Mouse (Mus musculus) neural tube, embryonic 14.5 days (tissue): ENCODE results near the gene Serpind1. TPM values are rescaled to one million over a fixed set of nuclear protein-coding genes. Genes with fewer than 3 reads are reported as not detected.

ENCODE experiments used
- ATAC-seq: fragments of 200-750 bp; cut with Nextera tagmentation; 2 replicates; pipeline ENCODE4 v1.8.0; 2017; ENCODE audit warnings: low read depth, mild to moderate bottlenecking, moderate TSS enrichment, moderate library complexity
- H3K27ac ChIP-seq: fragments of 300-500 bp; sonication (generic); 2 replicates; pipeline ENCODE4 v1.5.1; 2014; ENCODE audit warnings: low read depth, mild to moderate bottlenecking, control low read depth, low read length, moderate library complexity, mixed read lengths
- H3K27me3 ChIP-seq: fragments of 300-500 bp; sonication (generic); 2 replicates; pipeline ENCODE4 v1.6.1; 2014; ENCODE audit warnings: low read length; ENCODE audit not compliant: control insufficient read depth, insufficient read depth
- H3K36me3 ChIP-seq: fragments of 300-500 bp; sonication (generic); 2 replicates; pipeline ENCODE4 v1.6.1; 2014; ENCODE audit warnings: low read length, mixed read lengths; ENCODE audit not compliant: control insufficient read depth, insufficient read depth
- H3K4me1 ChIP-seq: fragments of 300-500 bp; sonication (generic); 2 replicates; pipeline ENCODE4 v1.6.1; 2014; ENCODE audit warnings: low read length; ENCODE audit not compliant: control insufficient read depth, insufficient read depth
- H3K4me2 ChIP-seq: fragments of 300-500 bp; sonication (generic); 2 replicates; pipeline ENCODE4 v1.6.1; 2014; ENCODE audit warnings: mild to moderate bottlenecking, low read depth, low read length, control low read depth
- H3K4me3 ChIP-seq: fragments of 300-500 bp; sonication (generic); 2 replicates; pipeline ENCODE4 v1.5.1; 2014; ENCODE audit warnings: low read depth, low read length, control low read depth, mixed read lengths
- H3K9ac ChIP-seq: fragments of 300-500 bp; sonication (generic); replicated peaks from 2 replicates; pipeline ENCODE4 v1.6.1; 2014; ENCODE audit warnings: low read depth, mild to moderate bottlenecking, control low read depth, low read length, mixed read lengths
- H3K9me3 ChIP-seq: fragments of 300-500 bp; sonication (generic); 2 replicates; pipeline ENCODE4 v1.6.1; 2016; ENCODE audit warnings: low read length; ENCODE audit not compliant: control insufficient read depth
- WGBS: fragments of 180-500 bp; shearing (Covaris S2); extraction: QIAGEN DNeasy Blood & Tissue Kit; methylation state at CpG from one replicate; pipeline ENCODE4 v1.1.7; 2014; 5-methylcytosine and 5-hydroxymethylcytosine counted together
- polyA plus RNA-seq: library from polyadenylated mRNA; unstranded; fragments of >200 nt; fragmentation: Nextera tagmentation; extraction: Ambion mirVana; gene quantifications from 2 replicates; pipeline ENCODE4 v1.2.1, GENCODE M21; 2014

Serpind1 gene
- polyA plus RNA-seq, 1 experiment from 2014 or later: 0.83 TPM

DNA sequence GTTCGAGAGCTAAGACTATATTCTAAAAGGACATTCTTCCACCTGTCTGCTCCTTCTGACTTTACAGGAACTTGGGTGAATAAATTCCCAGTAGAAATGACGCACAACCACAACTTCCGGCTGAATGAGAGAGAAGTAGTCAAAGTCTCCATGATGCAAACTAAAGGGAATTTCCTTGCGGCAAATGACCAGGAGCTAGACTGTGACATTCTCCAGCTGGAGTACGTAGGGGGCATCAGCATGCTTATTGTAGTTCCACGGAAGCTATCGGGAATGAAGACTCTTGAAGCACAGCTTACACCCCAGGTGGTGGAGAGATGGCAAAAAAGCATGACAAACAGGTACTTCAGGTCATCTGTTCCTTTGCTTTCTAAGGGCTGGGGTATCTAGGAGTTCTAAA is 8.5 kb downstream of the Serpind1 start:
- H3K4me1 ChIP-seq: no peaks in the 10 kb centered on the region
- H3K27ac ChIP-seq: no peak overlapping the region
- H3K4me2 ChIP-seq: no peak overlapping the region
- ATAC-seq: no peak
- no peaks in the 10 kb centered on the region for H3K9me3 ChIP-seq
- WGBS: 94% methylated on average over 7 of the region's 7 CpGs
- no peaks in the 10 kb centered on the region for H3K27me3 ChIP-seq
- H3K4me3 ChIP-seq: no peak overlapping the region
- no peak overlapping the region for H3K9ac ChIP-seq
- peaks cover 21% of the 10 kb centered on the region for H3K36me3 ChIP-seq

DNA sequence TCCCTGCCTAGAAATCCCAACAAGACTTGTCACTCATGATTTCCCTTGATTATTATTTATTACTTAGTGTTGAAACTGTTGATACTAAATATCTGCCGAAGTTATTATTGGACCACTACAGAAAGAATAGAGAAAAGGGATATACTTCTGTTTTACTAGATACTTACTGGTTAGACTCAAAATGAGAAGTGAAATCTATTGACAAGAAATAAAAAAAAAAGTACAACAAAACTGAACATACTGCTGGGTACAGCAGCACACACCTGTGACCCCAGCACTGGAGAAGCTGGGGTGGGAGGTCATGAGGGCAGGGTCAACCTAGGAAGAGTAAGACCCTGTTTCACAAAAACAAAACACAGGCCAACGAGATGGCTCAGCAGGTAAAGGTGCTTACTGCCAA is 9.5 kb downstream of the Serpind1 start:
- H3K4me1 ChIP-seq: no peaks in the 10 kb centered on the region
- no peaks in the 10 kb centered on the region for H3K27me3 ChIP-seq
- no peak for ATAC-seq
- no peak overlapping the region for H3K4me3 ChIP-seq
- peaks cover 21% of the 10 kb centered on the region for H3K36me3 ChIP-seq
- H3K4me2 ChIP-seq: no peak overlapping the region
- H3K9ac ChIP-seq: no peak overlapping the region
- WGBS: 93% methylated on average over 2 of the region's 2 CpGs
- no peak overlapping the region for H3K27ac ChIP-seq
- H3K9me3 ChIP-seq: no peaks in the 10 kb centered on the region

DNA sequence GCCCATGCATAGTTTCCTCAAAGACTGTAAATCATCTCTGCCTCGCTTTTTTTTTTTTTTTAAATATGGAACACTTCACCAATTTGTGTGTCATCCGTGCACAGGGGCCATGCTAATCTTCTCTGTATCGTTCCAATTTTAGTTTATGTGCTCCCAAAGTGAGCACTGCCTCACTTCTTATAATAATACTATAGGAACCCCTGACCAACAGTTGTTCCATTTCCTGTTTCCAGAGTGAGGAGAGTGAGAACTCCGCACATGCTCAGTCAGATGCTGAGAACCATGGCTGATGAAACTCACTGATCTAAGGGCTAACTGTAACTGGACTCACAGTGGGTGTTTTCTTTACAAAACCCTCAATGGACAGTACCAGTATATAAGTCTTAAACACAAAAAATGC is 10.7 kb downstream of the Serpind1 start:
- H3K27ac ChIP-seq: no peak overlapping the region
- 91% methylated on average over 4 of the region's 4 CpGs for WGBS
- no peak overlapping the region for H3K9ac ChIP-seq
- no peaks in the 10 kb centered on the region for H3K27me3 ChIP-seq
- H3K4me1 ChIP-seq: no peaks in the 10 kb centered on the region
- H3K4me3 ChIP-seq: no peak overlapping the region
- no peak overlapping the region for H3K4me2 ChIP-seq
- no peak for ATAC-seq
- no peaks in the 10 kb centered on the region for H3K9me3 ChIP-seq
- peaks cover 20% of the 10 kb centered on the region for H3K36me3 ChIP-seq

DNA sequence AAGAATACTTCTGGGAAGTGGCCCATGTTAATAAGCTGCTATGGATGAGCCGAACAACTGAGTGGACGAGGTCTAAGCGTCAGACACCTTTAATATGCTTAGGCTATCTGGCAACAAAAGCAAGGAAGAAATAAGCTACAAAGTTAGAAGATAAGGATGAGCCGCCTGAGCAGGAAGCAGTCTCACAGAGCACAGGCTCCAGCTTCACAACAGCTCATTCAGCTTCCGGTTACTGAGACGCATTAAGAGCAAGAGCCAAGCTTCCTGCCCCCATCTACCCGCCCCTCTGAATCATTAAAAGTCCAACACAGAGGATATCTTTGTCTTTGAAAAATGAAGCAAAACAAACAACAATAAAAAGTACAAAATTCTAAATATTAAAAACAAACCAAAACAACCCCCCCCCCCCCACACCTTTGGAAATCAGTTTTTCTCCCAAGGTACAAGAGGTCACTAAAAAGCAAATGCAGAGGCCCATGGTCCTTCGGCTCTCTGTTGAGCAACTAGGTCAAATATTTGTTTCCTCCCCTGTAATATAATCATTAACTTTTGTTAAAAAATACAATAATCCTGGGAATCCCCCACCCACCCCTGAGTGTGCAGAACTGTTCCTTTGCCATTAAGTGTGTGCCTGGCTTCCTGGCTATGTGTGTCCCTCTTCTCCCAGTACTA is 14.1 kb downstream of the Serpind1 start:
- Histone ChIP-seq H3K27ac (no peak overlapping the region), H3K4me3 (no peak overlapping the region), H3K27me3 (no peaks in the 10 kb centered on the region), H3K4me1 (no peaks in the 10 kb centered on the region), H3K4me2 (no peak overlapping the region), H3K36me3 (peaks cover 39% of the 10 kb centered on the region), H3K9ac (no peak overlapping the region), H3K9me3 (no peaks in the 10 kb centered on the region)
- 86% methylated on average over 8 of the region's 8 CpGs for WGBS
- no peak for ATAC-seq

DNA sequence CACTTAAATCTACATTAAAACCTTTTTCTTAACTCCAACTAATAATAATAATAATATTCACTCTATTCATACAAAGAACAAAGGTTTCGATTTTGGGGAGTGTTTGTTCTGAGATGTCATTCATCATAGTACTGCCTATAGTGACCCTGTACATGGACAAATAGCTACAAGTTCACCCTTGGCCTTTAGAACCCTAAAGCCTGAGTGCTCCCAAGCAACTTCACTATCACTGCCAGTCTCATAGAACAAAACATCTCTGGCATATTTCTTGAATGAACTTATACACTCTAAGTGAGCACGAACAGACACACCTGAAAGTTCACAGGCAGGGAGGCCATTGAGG is 14.6 kb downstream of the Serpind1 start:
- H3K9ac ChIP-seq: no peak overlapping the region
- 92% methylated on average over 2 of the region's 2 CpGs for WGBS
- no peaks in the 10 kb centered on the region for H3K27me3 ChIP-seq
- ATAC-seq: no peak
- no peak overlapping the region for H3K4me3 ChIP-seq
- no peaks in the 10 kb centered on the region for H3K4me1 ChIP-seq
- no peak overlapping the region for H3K27ac ChIP-seq
- H3K4me2 ChIP-seq: no peak overlapping the region
- peaks cover 43% of the 10 kb centered on the region for H3K36me3 ChIP-seq
- no peaks in the 10 kb centered on the region for H3K9me3 ChIP-seq

DNA sequence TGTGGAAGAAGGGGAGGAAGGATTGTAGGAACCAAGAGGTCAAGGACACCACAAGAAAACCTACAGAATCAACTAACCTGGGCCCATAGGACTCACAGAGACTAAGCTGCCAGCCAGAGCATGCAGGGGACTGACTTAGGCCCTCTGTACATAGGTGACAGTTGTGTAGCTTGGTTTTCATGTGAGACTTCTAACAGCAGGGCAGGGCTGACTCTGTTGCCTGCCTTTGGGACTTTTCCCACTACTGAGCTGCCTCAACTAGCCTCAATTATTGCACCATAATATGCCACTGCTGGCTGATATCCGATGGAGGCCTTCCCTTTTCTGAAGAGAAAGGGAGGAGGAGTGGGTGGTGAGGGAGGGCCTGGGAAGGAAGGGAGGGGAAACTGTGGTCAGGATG is 15.6 kb downstream of the Serpind1 start:
- no peak overlapping the region for H3K27ac ChIP-seq
- no peaks in the 10 kb centered on the region for H3K9me3 ChIP-seq
- no peak for ATAC-seq
- no peak overlapping the region for H3K4me3 ChIP-seq
- no peaks in the 10 kb centered on the region for H3K27me3 ChIP-seq
- H3K4me2 ChIP-seq: no peak overlapping the region
- WGBS: 82% methylated on average over 1 of the region's 1 CpGs
- H3K36me3 ChIP-seq: peaks cover 48% of the 10 kb centered on the region
- no peak overlapping the region for H3K9ac ChIP-seq
- H3K4me1 ChIP-seq: no peaks in the 10 kb centered on the region

DNA sequence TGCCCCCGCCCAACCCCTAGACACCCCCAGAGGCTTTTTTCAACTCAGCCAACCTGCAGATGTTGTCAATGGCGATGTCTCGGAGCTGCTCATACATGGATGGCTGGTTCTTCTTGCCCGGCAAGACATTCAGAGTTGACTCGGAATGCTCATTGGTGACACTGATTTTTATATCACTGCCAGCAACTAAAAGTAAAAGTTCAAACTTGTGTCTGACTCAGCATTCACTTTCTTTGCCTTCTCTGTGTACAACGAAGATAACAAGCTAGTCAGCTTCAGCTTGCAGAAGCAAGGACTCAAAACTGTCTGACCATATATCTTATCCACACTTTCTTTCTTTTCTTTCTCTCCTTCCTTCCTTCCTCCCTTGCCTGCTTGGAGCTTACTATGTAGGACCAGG is 24.9 kb downstream of the Serpind1 start:
- no peak for ATAC-seq
- 95% methylated on average over 6 of the region's 6 CpGs for WGBS
- H3K27me3 ChIP-seq: no peaks in the 10 kb centered on the region
- H3K4me2 ChIP-seq: no peak overlapping the region
- no peaks in the 10 kb centered on the region for H3K9me3 ChIP-seq
- no peak overlapping the region for H3K4me3 ChIP-seq
- no peak overlapping the region for H3K9ac ChIP-seq
- H3K36me3 ChIP-seq: peaks cover 55% of the 10 kb centered on the region
- H3K4me1 ChIP-seq: no peaks in the 10 kb centered on the region
- no peak overlapping the region for H3K27ac ChIP-seq

DNA sequence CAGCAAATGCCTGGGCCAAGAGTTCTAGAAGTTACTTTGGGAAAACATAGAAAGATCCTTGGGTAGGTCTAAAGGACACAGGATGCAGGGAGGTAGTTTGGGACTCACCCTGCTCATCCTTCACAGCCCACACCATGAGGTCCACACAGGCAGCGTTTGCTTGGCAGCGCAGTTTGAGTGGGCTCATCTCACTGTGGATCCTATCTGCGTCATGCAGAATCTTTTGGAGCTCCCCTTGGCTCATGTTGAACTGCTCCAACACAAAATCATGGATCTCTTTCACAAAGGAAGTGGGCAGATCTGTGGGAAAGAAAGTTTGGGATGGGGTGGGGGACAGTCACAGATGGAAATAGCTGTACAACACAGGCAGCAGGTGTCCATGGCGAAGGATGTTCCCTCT is 27.6 kb downstream of the Serpind1 start:
- no peak overlapping the region for H3K4me3 ChIP-seq
- no peaks in the 10 kb centered on the region for H3K9me3 ChIP-seq
- H3K9ac ChIP-seq: no peak overlapping the region

DNA sequence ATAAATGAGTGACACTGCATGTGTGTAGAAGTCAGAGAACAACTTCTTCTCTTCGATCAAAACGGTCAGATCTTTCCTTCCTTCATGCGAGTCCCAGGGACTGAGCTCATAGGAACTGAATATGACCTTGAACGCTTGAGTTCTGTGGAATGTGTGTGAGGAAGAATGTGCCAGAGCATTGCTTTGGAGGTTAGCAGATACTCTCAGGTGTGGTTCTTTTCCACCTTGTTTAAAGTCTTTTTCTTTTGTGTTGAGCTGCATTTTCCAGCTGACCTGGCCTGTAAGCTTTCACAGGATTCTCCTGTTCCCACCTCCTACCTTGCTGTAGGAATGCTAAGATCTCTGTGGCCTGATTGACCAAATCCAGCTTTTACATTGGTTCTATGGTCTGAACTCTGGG is 51.1 kb downstream of the Serpind1 start:
- Histone ChIP-seq H3K4me2 (no peak overlapping the region), H3K36me3 (peaks cover 48% of the 10 kb centered on the region), H3K9me3 (no peaks in the 10 kb centered on the region), H3K27ac (no peak overlapping the region), H3K4me1 (no peaks in the 10 kb centered on the region), H3K4me3 (no peak overlapping the region), H3K27me3 (no peaks in the 10 kb centered on the region), H3K9ac (no peak overlapping the region)
- WGBS: 96% methylated on average over 4 of the region's 4 CpGs
- ATAC-seq: no peak

More for the DNA sequence above, 27.6 kb downstream of the Serpind1 start:
- Histone ChIP-seq H3K27me3 (no peaks in the 10 kb centered on the region), H3K36me3 (peaks cover 38% of the 10 kb centered on the region), H3K4me2 (no peak overlapping the region), H3K27ac (no peak overlapping the region), H3K4me1 (no peaks in the 10 kb centered on the region)
- 97% methylated on average over 4 of the region's 4 CpGs for WGBS
- no peak for ATAC-seq
